Mouse (Mus musculus): ENCODE results near the gene Cdadc1.

DNA sequence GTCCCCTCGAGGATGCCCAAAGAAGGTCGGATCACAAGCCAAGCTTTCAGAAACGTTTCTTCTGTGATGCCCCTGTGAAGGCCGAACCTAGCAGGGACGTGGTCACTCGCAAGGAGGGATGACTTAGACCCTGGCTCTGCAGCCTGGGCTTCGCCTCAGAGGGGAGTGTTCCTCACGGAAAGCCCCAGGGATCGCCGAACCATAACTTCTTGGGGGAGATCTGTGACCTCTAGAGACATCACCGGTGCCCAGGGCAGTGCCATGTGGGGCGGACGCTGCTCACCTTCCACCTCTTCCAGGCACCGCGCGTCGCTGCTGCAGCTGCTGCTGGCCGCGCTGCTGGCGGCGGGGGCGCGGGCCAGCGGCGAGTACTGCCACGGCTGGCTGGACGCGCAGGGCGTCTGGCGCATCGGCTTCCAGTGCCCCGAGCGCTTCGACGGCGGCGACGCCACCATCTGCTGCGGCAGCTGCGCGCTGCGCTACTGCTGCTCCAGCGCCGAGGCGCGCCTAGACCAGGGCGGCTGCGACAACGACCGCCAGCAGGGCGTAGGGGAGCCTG is 28.1 kb upstream of the Cdadc1 start:
- TF ChIP-seq CTCF (IDR thresholded peaks at IDR 0.05; ENCODE audit: control insufficient read depth, insufficient read depth, insufficient replicate concordance, low read depth, low read length) (no peak), POLR2A (IDR thresholded peaks at IDR 0.05; ENCODE audit: control insufficient read depth, low read depth, low read length) (no peak)
